Mouse (Mus musculus) spleen, postnatal 10 days (tissue): ENCODE data around the gene Kcnk13.
A peak's percentile ranks its signal among the peaks of the same experiment; 100 is the strongest.

Source experiments
- DNase-seq, 2 experiments: peaks; one replicate each; pipeline ENCODE4 v3.0.0; 2021 to 2022; ENCODE audit warnings: low spot score in 2 of 2

Kcnk13 gene

DNA sequence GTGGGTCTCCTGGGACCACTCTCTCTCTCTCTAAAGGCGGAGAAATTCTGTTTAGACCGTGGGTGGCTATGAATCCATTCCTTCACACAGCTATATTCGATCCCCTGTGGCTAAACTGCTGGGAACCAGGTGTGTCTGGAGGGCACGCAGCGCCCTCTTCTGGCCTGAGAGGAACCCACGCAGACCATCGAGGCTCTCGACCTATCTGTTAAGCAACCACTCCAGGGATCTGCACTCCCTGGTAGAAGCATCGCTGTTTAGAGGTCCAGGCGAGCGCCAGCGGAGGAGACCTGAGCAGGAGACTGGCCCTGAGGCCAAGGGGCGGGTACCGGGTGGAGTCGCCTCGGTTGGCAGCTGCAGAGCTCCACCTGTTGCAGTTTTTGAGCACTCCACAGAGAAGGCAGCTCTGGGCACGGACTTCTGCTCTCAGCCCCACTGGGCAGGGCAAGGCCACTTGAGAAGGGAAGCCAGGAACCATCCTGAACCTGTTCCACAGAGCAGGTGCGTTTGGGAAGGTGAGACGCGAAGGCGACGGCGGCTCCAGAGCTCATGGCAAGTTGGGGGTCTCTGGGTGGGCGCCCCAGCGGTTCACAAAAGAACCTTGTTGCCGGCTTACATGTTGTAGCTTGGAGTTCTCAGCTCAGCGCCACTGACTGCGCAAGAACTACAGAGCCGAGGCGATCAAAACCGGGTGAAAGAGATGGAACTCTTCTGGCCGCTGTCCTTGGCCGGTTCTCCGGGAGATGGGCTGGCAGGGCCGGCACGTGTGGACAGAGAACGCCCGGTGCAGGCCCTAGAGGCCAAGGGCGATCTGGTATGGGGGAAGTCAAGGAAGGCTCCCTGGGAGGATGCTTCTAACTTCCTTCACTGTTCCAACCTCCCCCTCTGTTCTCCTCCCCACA, at the start of gene Kcnk13:
TSS of gene Kcnk13 (plus strand) at position 199 of the 902 bp plus-strand sequence.
- DNase-seq, result peak; percentile 40 to 72

GRCm38 (mm10) chr12:99917800-99918427, 46.4 kb upstream of the Kcnk13 start:
- DNase-seq, result no peak

- no peak for DNase-seq
These were observed 44.7 kb upstream of the Kcnk13 start for GRCm38 (mm10) chr12:99919636-99920035.

- peak in 1 of 2 experiments; percentile 47 for DNase-seq
These were observed 43.3 kb upstream of the Kcnk13 start for GRCm38 (mm10) chr12:99921045-99921444.

- no peak for DNase-seq
These were observed 41.1 kb upstream of the Kcnk13 start for GRCm38 (mm10) chr12:99923131-99923606.

DNA sequence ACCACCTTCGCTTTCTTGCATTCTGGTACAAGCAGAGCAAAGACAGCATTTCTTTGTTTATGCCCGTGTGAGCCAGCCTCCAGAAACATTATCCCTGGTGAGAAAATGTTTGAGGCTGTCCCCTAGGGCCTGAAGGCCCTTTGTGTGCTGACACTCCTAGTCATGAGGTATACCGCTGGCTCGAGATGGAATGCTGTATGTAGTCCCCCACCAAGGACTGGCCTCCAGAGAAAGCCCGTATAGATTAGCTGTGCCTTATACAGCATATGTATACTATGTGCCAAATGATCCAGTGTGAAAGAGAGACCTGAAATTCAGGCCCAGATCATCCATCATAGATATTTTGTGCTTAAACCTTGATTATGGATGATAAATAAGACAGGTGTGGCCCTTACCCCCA, 40.6 kb upstream of the Kcnk13 start:
- DNase-seq, result no peak

- DNase-seq, result no peak
These were observed 36.0 kb upstream of the Kcnk13 start for GRCm38 (mm10) chr12:99928311-99928710.

- DNase-seq, result no peak
These were observed 35.1 kb upstream of the Kcnk13 start for GRCm38 (mm10) chr12:99929160-99929559.

DNA sequence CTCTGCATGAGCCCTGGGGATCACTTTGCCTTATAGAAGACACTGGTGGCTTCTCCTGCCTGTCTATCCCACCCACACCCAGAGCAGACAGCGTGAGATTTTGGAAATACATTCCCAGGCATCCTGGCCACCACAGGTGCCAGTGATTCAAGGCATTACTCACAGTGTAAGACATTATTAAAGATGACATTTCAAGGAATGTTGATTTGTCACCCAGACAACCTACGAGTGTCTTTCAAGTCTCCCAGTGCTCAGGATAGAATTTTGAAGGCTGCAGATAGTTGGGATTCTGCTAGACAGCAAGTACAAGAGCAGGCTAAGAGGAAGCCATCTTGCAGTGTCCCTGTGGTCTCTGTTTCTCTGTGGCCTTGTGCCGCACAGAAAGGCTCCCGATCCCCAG, 32.1 kb upstream of the Kcnk13 start:
- no peak for DNase-seq

- DNase-seq, result no peak
These were observed 30.7 kb upstream of the Kcnk13 start for GRCm38 (mm10) chr12:99933630-99934029.

DNA sequence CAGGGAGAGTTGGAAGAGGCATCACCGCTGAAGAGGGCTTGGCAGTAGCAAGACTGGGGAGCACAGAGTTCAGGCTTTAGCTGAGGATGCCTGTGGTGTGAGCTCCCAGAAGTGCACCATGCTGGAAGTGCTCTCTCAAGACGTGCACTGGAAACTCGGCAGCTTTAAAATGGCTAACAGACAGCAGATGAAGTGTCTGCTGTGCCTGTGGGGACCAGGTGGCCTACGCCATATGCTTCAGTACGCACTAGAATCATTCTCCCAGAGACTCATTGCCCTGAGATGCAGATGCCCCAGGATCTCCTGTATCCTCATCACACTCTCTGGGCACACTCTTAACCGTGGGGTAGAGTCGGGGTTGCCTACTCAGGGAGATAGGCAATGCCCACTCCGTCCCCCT, 28.9 kb upstream of the Kcnk13 start:
- no peak for DNase-seq

DNA sequence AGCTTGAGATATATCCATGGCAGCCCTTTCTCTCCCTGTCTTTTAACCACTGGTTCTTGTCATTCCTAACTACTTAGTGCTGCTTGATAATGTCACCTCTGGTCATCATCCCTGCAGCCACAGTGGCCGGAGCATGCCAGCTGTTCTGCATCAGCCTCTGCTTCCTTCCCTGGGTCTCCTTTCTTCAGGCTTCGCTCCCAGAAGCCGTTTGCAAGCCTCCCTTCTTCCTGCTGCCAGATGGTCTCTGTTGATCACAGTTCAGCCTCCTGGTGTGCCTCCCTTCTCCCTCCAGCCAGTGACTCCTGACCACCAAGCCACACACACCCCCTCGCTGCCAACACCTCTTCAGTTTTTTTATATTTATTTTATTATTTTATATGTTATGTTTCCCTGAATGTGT, 25.8 kb upstream of the Kcnk13 start:
- no peak for DNase-seq

GRCm38 (mm10) chr12:99939179-99939578, 25.1 kb upstream of the Kcnk13 start:
- DNase-seq, result no peak

- DNase-seq, result no peak
These were observed 23.6 kb upstream of the Kcnk13 start for GRCm38 (mm10) chr12:99940704-99941103.

DNA sequence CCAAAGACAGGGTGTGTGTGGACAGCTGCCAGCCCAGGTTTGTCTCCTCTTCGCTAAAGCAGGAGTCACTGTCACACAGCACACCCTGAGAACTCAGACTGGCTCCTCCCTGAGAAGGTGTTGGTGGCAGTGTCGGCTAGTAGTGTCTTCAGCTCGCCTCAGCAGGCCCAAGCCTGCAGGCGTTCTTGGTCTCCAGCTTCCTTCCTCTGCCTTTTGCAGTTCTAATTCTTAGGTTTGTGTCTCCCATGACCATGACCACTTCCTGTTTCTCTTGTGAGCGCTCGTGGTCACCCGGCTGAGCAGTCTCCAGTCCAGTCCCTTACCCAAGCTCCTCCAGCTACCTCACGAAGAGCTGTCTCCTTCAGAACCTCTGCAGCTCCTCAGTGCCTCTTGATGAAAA, 21.9 kb upstream of the Kcnk13 start:
- DNase-seq, result peak in 1 of 2 experiments; percentile 29

GRCm38 (mm10) chr12:99952928-99953327, 11.4 kb upstream of the Kcnk13 start:
- DNase-seq, result peak; percentile 45 to 81

DNA sequence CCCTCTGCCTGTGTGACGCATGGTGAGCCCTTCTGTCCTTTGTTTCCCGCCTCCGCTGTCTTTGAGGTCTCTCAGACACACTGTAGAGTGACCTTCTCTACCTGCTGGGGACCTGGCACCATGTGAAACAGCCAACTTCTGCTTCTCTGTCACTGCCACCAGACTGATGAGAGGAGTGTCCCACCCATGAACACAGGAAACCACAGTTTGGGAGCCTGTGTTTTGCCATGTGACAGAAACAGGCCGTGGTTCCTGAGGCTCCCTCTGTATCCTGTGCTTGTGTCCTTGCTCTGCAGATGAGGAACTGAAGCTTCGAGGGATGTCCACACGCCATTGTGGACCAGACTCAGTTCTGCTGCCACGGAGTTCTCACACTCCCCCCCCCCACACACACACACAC, 7.9 kb upstream of the Kcnk13 start:
- peak in 1 of 2 experiments; percentile 34 for DNase-seq

- DNase-seq, result no peak
These were observed 5.9 kb upstream of the Kcnk13 start for GRCm38 (mm10) chr12:99958068-99959060.

DNA sequence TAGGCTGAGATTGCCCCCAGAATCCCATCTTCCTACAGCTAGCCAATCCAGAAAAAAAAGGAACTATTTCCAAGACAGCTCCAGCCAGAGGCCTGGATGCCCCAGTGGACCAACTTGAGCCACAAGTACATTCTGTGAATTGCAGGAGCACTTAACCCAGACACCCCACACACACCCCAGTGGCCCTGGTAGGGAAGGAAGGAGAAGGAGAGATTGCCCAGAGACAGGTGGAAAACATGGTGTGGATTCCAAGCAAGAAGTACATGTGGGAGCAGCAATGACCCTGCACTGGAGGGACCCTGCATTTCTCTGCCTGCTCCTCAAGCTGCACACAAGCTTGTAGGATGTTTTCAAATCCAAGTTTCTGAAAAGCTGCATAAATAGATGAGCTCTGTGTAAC, 5.0 kb upstream of the Kcnk13 start:
- DNase-seq, result no peak

DNA sequence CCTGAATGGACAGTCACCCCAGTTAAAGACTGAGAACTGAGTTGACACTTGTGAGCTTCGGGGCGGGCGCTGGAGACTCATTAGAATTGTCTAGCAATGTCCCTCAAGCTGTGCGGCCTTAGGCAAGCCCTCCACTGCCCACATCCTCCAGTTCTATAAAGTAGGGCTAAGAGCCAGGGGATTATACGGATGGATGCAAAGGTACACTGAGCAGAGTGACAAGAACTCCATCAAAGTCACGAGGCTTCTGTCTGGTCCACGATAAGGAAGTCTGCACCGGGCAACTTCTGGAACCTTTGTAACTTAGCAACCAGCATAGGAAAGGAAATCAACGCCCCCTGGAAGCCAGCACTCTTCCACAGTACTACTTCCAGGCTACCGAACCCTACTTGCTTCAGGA, 4.4 kb upstream of the Kcnk13 start:
- DNase-seq, result no peak

GRCm38 (mm10) chr12:99960675-99961074, 3.6 kb upstream of the Kcnk13 start:
- DNase-seq, result peak in 1 of 2 experiments; percentile 3
